Mouse (Mus musculus): ENCODE data around the gene Ercc6l. TPM values are rescaled to one million over a fixed set of nuclear protein-coding genes. Genes with fewer than 3 reads are reported as not detected.

Gene Ercc6l
- polyA plus RNA-seq, 1 experiment from 2014 or later, result 10.2 TPM

- ATAC-seq (ENCODE audit: low FRiP score), result no peak
- 75% methylated on average over 7 of the region's 7 CpGs for WGBS
- Histone ChIP-seq H3K36me3 (no peaks in the 10 kb centered on the region), H3K4me3 (no peak overlapping the region), H3K27ac (no peak overlapping the region), H3K4me1 (no peaks in the 10 kb centered on the region), H3K4me2 (replicated peaks) (no peak overlapping the region), H3K9me3 (replicated peaks) (no peaks in the 10 kb centered on the region), H3K9ac (no peak overlapping the region), H3K27me3 (0 out of 2 replicates have a peak, but pooled peaks cover 3% of the 10 kb centered on the region)
Observed at GRCm38 (mm10) chrX:102094381-102094904, 62.4 kb downstream of the Ercc6l start.

Other genes starting within 250 kb of the Ercc6l start
- gene Rtl5, start 85.8 kb downstream of the Ercc6l start, polyA plus RNA-seq (2016; fragmentation: Nextera tagmentation; extraction: Ambion mirVana), result 4.8 and 5.2 TPM in 2 replicates
- 68.9 and 72.1 TPM in 2 replicates for gene Pin4, start 37.6 kb downstream of the Ercc6l start, polyA plus RNA-seq (2016; fragmentation: Nextera tagmentation; extraction: Ambion mirVana)
- 442 and 492 TPM in 2 replicates for gene Rps4x, start 32.3 kb upstream of the Ercc6l start, polyA plus RNA-seq (2016; fragmentation: Nextera tagmentation; extraction: Ambion mirVana)
- 11.0 and 17.5 TPM in 2 replicates for gene Cited1, start 95.1 kb upstream of the Ercc6l start, polyA plus RNA-seq (2016; fragmentation: Nextera tagmentation; extraction: Ambion mirVana)

All from hindbrain, embryonic 12.5 days (tissue).